Mouse (Mus musculus): Measurements from ENCODE around the gene Srgn. TPM values are rescaled to one million over a fixed set of nuclear protein-coding genes. Genes with fewer than 3 reads are reported as not detected.
"Not testable (repeated sequence)": the region's sequence is repeated elsewhere in the genome, so short reads cannot be mapped to it uniquely, and the experiment has no call there.

Gene Srgn
- polyA plus RNA-seq, 2 experiments from 2014 or later: 1,323 to 1,460 TPM

- peak; percentile 4 for ATAC-seq
Measured at GRCm38 (mm10) chr10:62485878-62486582, 41.2 kb downstream of the Srgn start.

- ATAC-seq: no peak
Measured at GRCm38 (mm10) chr10:62481108-62481852, 46.0 kb downstream of the Srgn start.

GRCm38 (mm10) chr10:62476980-62477379 is 50.3 kb downstream of the Srgn start:
- no peak for ATAC-seq

- no peak for ATAC-seq
Measured at GRCm38 (mm10) chr10:62474944-62475343, 52.3 kb downstream of the Srgn start.

- ATAC-seq: no peak
Measured at GRCm38 (mm10) chr10:62471105-62471504, 56.1 kb downstream of the Srgn start.

- no peak for ATAC-seq
Measured at GRCm38 (mm10) chr10:62469736-62470135, 57.5 kb downstream of the Srgn start.

- no peak for ATAC-seq
Measured at GRCm38 (mm10) chr10:62461321-62461720, 65.9 kb downstream of the Srgn start.

GRCm38 (mm10) chr10:62452001-62452400 is 75.2 kb downstream of the Srgn start:
- ATAC-seq: not testable (repeated sequence)

GRCm38 (mm10) chr10:62450280-62450640 is 77.0 kb downstream of the Srgn start:
- ATAC-seq: no peak

GRCm38 (mm10) chr10:62449364-62450279 is 77.6 kb downstream of the Srgn start, which contains the start of the genes 4930507D05Rik and Supv3l1:
TSS of gene 4930507D05Rik (plus strand) at chr10:62449489.
TSS of gene Supv3l1 (minus strand) at chr10:62449738.
- ATAC-seq: peak; percentile 90

Other genes starting within 250 kb of the Srgn start
- 100 to 1,000 TPM in 1 of 2 experiments, 10 to 100 TPM in 1; 69.6 to 103 TPM for gene Hk1, start 147.5 kb downstream of the Srgn start, polyA plus RNA-seq (2017; shearing (Covaris generic))
- gene Hkdc1, start 105.0 kb downstream of the Srgn start, polyA plus RNA-seq (2017; shearing (Covaris generic)): not detected
- not detected for gene 4930507D05Rik, start 78.0 kb downstream of the Srgn start, polyA plus RNA-seq (2017; shearing (Covaris generic))
- gene Supv3l1, start 77.7 kb downstream of the Srgn start, polyA plus RNA-seq (2017; shearing (Covaris generic)): 10 to 100 TPM in 1 of 2 experiments, 1 to 10 TPM in 1; 8.4 to 11.7 TPM
- 10 to 100 TPM; 70.9 to 80.0 TPM for gene Vps26a, start 40.6 kb downstream of the Srgn start, polyA plus RNA-seq (2017; shearing (Covaris generic))
- gene Kif1bp, start 51.0 kb upstream of the Srgn start, polyA plus RNA-seq (2017; shearing (Covaris generic)): 1 to 10 TPM; 2.7 to 5.4 TPM
- gene Ddx21, start 74.8 kb upstream of the Srgn start, polyA plus RNA-seq (2017; shearing (Covaris generic)): 10 to 100 TPM; 56.3 to 58.8 TPM
- gene Ddx50, start 123.8 kb upstream of the Srgn start, polyA plus RNA-seq (2017; shearing (Covaris generic)): 100 to 1,000 TPM in 1 of 2 experiments, 10 to 100 TPM in 1; 96.5 to 101 TPM
- 1 to 10 TPM; 2.2 to 3.2 TPM for gene Stox1, start 198.7 kb upstream of the Srgn start, polyA plus RNA-seq (2017; shearing (Covaris generic))